Mouse (Mus musculus) embryo, embryonic 10.5 days (tissue): ENCODE measurements around the gene Cyb561d1.
"Not testable (repeated sequence)": the region's sequence is repeated elsewhere in the genome, so short reads cannot be mapped to it uniquely, and the experiment has no call there.

Experiments used
- DNase-seq: peaks from one replicate; pipeline ENCODE4 v3.0.0-alpha.2; 2015; ENCODE audit warnings: low spot score

Gene Cyb561d1

GRCm38 (mm10) chr3:108200329-108201323 lies at the start of gene Cyb561d1:
TSS of gene Cyb561d1 (minus strand) at chr3:108201212.
- peak; percentile 95 for DNase-seq

- DNase-seq: no peak
Observed at GRCm38 (mm10) chr3:108246857-108247256, 45.8 kb upstream of the Cyb561d1 start.

GRCm38 (mm10) chr3:108241243-108241839 lies 40.3 kb upstream of the Cyb561d1 start:
- no peak for DNase-seq

- not testable (repeated sequence) for DNase-seq
Observed at GRCm38 (mm10) chr3:108237474-108238102, 36.6 kb upstream of the Cyb561d1 start.

- DNase-seq: no peak
Observed at GRCm38 (mm10) chr3:108231646-108232045, 30.6 kb upstream of the Cyb561d1 start.

- DNase-seq: no peak
Observed at GRCm38 (mm10) chr3:108227521-108227920, 26.5 kb upstream of the Cyb561d1 start.

- peak; percentile 68 for DNase-seq
Observed at GRCm38 (mm10) chr3:108226558-108227350, 25.7 kb upstream of the Cyb561d1 start, which contains the start of gene Sypl2. TSS of gene Sypl2 (minus strand) at chr3:108226648.

- DNase-seq: peak; percentile 42
Observed at GRCm38 (mm10) chr3:108225711-108226557, 24.9 kb upstream of the Cyb561d1 start.

- no peak for DNase-seq
Observed at GRCm38 (mm10) chr3:108220661-108221060, 19.6 kb upstream of the Cyb561d1 start.

- DNase-seq: peak; percentile 60
Observed at GRCm38 (mm10) chr3:108214734-108215133, 13.7 kb upstream of the Cyb561d1 start.

- no peak for DNase-seq
Observed at GRCm38 (mm10) chr3:108212406-108212805, 11.4 kb upstream of the Cyb561d1 start.

- no peak for DNase-seq
Observed at GRCm38 (mm10) chr3:108211845-108212244, 10.8 kb upstream of the Cyb561d1 start.

GRCm38 (mm10) chr3:108210771-108211139 lies 9.7 kb upstream of the Cyb561d1 start, which contains the start of gene Atxn7l2:
TSS of gene Atxn7l2 (minus strand) at chr3:108210934.
- peak; percentile 83 for DNase-seq

- DNase-seq: peak; percentile 98
Observed at GRCm38 (mm10) chr3:108209946-108210770, 9.1 kb upstream of the Cyb561d1 start.

- peak; percentile 44 for DNase-seq
Observed at GRCm38 (mm10) chr3:108209536-108209935, 8.5 kb upstream of the Cyb561d1 start.

- DNase-seq: no peak
Observed at GRCm38 (mm10) chr3:108209001-108209400, 8.0 kb upstream of the Cyb561d1 start.

- no peak for DNase-seq
Observed at GRCm38 (mm10) chr3:108206731-108207375, 5.8 kb upstream of the Cyb561d1 start.

- DNase-seq: no peak
Observed at GRCm38 (mm10) chr3:108205601-108206000, 4.6 kb upstream of the Cyb561d1 start.

- no peak for DNase-seq
Observed at GRCm38 (mm10) chr3:108204470-108204869, 3.5 kb upstream of the Cyb561d1 start.
